Mouse (Mus musculus): ENCODE data around the gene Tmem59l. TPM values are rescaled to one million over a fixed set of nuclear protein-coding genes. Genes with fewer than 3 reads are reported as not detected.

Tmem59l gene
- polyA plus RNA-seq, 1 experiment, result 0.36 TPM

- TF ChIP-seq CTCF (IDR thresholded peaks at IDR 0.05; ENCODE audit: control insufficient read depth, insufficient read depth, insufficient read length) (no peak), MAX (IDR thresholded peaks at IDR 0.05) (no peak), USF1 (IDR thresholded peaks at IDR 0.05; ENCODE audit: low read depth) (no peak), MYOD1 (IDR thresholded peaks at IDR 0.05; ENCODE audit: control insufficient read depth, insufficient read length, low read depth) (no peak), CEBPB (IDR thresholded peaks at IDR 0.05; ENCODE audit: low read depth) (no peak)
- no peak overlapping the region for H3K4me3 ChIP-seq (ENCODE audit: insufficient read depth, poor library complexity, severe bottlenecking)
- peaks cover 38% of the 10 kb centered on the region for H3K79me3 ChIP-seq (ENCODE audit: low read depth)
- H3K79me2 ChIP-seq (ENCODE audit: control insufficient read depth, insufficient read depth), result peaks cover 42% of the 10 kb centered on the region
- no peaks in the 10 kb centered on the region for H3K27me3 ChIP-seq (ENCODE audit: control insufficient read depth, insufficient read depth, insufficient read length)
- H3ac ChIP-seq (ENCODE audit: control insufficient read depth, insufficient read length, low read depth), result no peak overlapping the region
- H3K36me3 ChIP-seq (ENCODE audit: control insufficient read depth, insufficient read depth), result peaks cover 7% of the 10 kb centered on the region
Measured at GRCm38 (mm10) chr8:70477269-70477982, 9.7 kb downstream of the Tmem59l start.

- TF ChIP-seq MAX (IDR thresholded peaks at IDR 0.05) (no peak), CTCF (IDR thresholded peaks at IDR 0.05; ENCODE audit: control insufficient read depth, insufficient read depth, insufficient read length) (no peak), CEBPB (IDR thresholded peaks at IDR 0.05; ENCODE audit: low read depth) (no peak), USF1 (IDR thresholded peaks at IDR 0.05; ENCODE audit: low read depth) (no peak), MYOG (IDR thresholded peaks at IDR 0.05; ENCODE audit: control insufficient read depth, extremely low read depth, insufficient read length) (no peak)
- Histone ChIP-seq H3ac (ENCODE audit: control insufficient read depth, insufficient read length, low read depth) (peak within 1 kb of the TSS; percentile 99), H3K79me3 (ENCODE audit: low read depth) (peaks cover 46% of the 10 kb centered on the region), H3K36me3 (ENCODE audit: control insufficient read depth, insufficient read depth) (peaks cover 9% of the 10 kb centered on the region), H3K4me3 (ENCODE audit: insufficient read depth, poor library complexity, severe bottlenecking) (peak within 1 kb of the TSS; percentile 92), H3K79me2 (ENCODE audit: control insufficient read depth, insufficient read depth) (peaks cover 50% of the 10 kb centered on the region), H3K27me3 (ENCODE audit: control insufficient read depth, insufficient read depth, insufficient read length) (no peaks in the 10 kb centered on the region)
Measured at GRCm38 (mm10) chr8:70476333-70477268, 10.6 kb downstream of the Tmem59l start, which contains the start of gene Klhl26. Gene Klhl26 (minus strand): TSS chr8:70476968.

- H3ac ChIP-seq (ENCODE audit: control insufficient read depth, insufficient read length, low read depth), result no peak overlapping the region
- TF ChIP-seq CTCF (IDR thresholded peaks at IDR 0.05; ENCODE audit: control insufficient read depth, insufficient read depth, insufficient read length) (no peak), CEBPB (IDR thresholded peaks at IDR 0.05; ENCODE audit: low read depth) (no peak), USF1 (IDR thresholded peaks at IDR 0.05; ENCODE audit: low read depth) (no peak), MYOD1 (IDR thresholded peaks at IDR 0.05; ENCODE audit: control insufficient read depth, insufficient read length, low read depth) (no peak), MYOG (IDR thresholded peaks at IDR 0.05; ENCODE audit: control insufficient read depth, extremely low read depth, insufficient read length) (no peak), MAX (IDR thresholded peaks at IDR 0.05) (no peak), FOSL1 (IDR thresholded peaks at IDR 0.05; ENCODE audit: insufficient read depth, low read length, poor library complexity, severe bottlenecking) (no peak)
- peaks cover 98% of the 10 kb centered on the region for H3K79me2 ChIP-seq (ENCODE audit: control insufficient read depth, insufficient read depth)
- H3K36me3 ChIP-seq (ENCODE audit: control insufficient read depth, insufficient read depth), result peaks cover 17% of the 10 kb centered on the region
- peaks cover 81% of the 10 kb centered on the region for H3K79me3 ChIP-seq (ENCODE audit: low read depth)
- H3K4me3 ChIP-seq (ENCODE audit: insufficient read depth, poor library complexity, severe bottlenecking), result no peak overlapping the region
- H3K27me3 ChIP-seq (ENCODE audit: control insufficient read depth, insufficient read depth, insufficient read length), result no peaks in the 10 kb centered on the region
Measured at GRCm38 (mm10) chr8:70471856-70472255, 15.3 kb downstream of the Tmem59l start.

GRCm38 (mm10) chr8:70469938-70470337 is 17.2 kb downstream of the Tmem59l start:
- Histone ChIP-seq H3K4me3 (ENCODE audit: insufficient read depth, poor library complexity, severe bottlenecking) (no peak overlapping the region), H3K36me3 (ENCODE audit: control insufficient read depth, insufficient read depth) (peaks cover 22% of the 10 kb centered on the region), H3K79me2 (ENCODE audit: control insufficient read depth, insufficient read depth) (peaks cover 96% of the 10 kb centered on the region), H3K79me3 (ENCODE audit: low read depth) (peaks cover 70% of the 10 kb centered on the region), H3ac (ENCODE audit: control insufficient read depth, insufficient read length, low read depth) (no peak overlapping the region), H3K27me3 (ENCODE audit: control insufficient read depth, insufficient read depth, insufficient read length) (no peaks in the 10 kb centered on the region)
- TF ChIP-seq CEBPB (IDR thresholded peaks at IDR 0.05; ENCODE audit: low read depth), result no peak
- TF ChIP-seq MAX (IDR thresholded peaks at IDR 0.05), result no peak
- no peak for TF ChIP-seq FOSL1 (IDR thresholded peaks at IDR 0.05; ENCODE audit: insufficient read depth, low read length, poor library complexity, severe bottlenecking)
- TF ChIP-seq USF1 (IDR thresholded peaks at IDR 0.05; ENCODE audit: low read depth), result no peak
- no peak for TF ChIP-seq MYOD1 (IDR thresholded peaks at IDR 0.05; ENCODE audit: control insufficient read depth, insufficient read length, low read depth)
- no peak for TF ChIP-seq MYOG (IDR thresholded peaks at IDR 0.05; ENCODE audit: control insufficient read depth, extremely low read depth, insufficient read length)
- TF ChIP-seq CTCF (IDR thresholded peaks at IDR 0.05; ENCODE audit: control insufficient read depth, insufficient read depth, insufficient read length), result no peak

- peak; percentile 17 for TF ChIP-seq USF1 (IDR thresholded peaks at IDR 0.05; ENCODE audit: low read depth)
- no peak for TF ChIP-seq FOSL1 (IDR thresholded peaks at IDR 0.05; ENCODE audit: insufficient read depth, low read length, poor library complexity, severe bottlenecking)
- no peak overlapping the region for H3K4me3 ChIP-seq (ENCODE audit: insufficient read depth, poor library complexity, severe bottlenecking)
- no peak overlapping the region for H3ac ChIP-seq (ENCODE audit: control insufficient read depth, insufficient read length, low read depth)
- peaks cover 96% of the 10 kb centered on the region for H3K79me2 ChIP-seq (ENCODE audit: control insufficient read depth, insufficient read depth)
- peaks cover 21% of the 10 kb centered on the region for H3K36me3 ChIP-seq (ENCODE audit: control insufficient read depth, insufficient read depth)
- no peaks in the 10 kb centered on the region for H3K27me3 ChIP-seq (ENCODE audit: control insufficient read depth, insufficient read depth, insufficient read length)
- H3K79me3 ChIP-seq (ENCODE audit: low read depth), result peaks cover 67% of the 10 kb centered on the region
Measured at GRCm38 (mm10) chr8:70469295-70469916, 17.8 kb downstream of the Tmem59l start.

Measured in C2C12 (cell line).